Mouse (Mus musculus): ENCODE data around the gene Grid1.

- TF ChIP-seq POLR2A (IDR thresholded peaks at IDR 0.05; ENCODE audit: low read depth, low read length) = no peak
- TF ChIP-seq CTCF (IDR thresholded peaks at IDR 0.05; ENCODE audit: borderline replicate concordance, insufficient read depth, low read length) = no peak
Observed at GRCm38 (mm10) chr14:35572991-35573502, 753.1 kb downstream of the Grid1 start.

Data from embryonic fibroblast, embryonic 13.5 days (primary cell).